Mouse (Mus musculus) olfactory bulb, adult 2 months (tissue): Measurements from ENCODE around the gene Nsmce4a.

Source experiments
- CTCF ChIP-seq: fragments of 200-500 bp; IDR thresholded peaks from 2 replicates; pipeline ENCODE4 v1.5.1; 2012; ENCODE audit warnings: low read depth, mild to moderate bottlenecking, low read length, moderate library complexity; ENCODE audit not compliant: insufficient read depth
- POLR2A ChIP-seq: fragments of 200-500 bp; IDR thresholded peaks from 2 replicates; pipeline ENCODE4 v1.6.1; 2012; ENCODE audit warnings: mild to moderate bottlenecking, low read depth, low read length, moderate library complexity; ENCODE audit not compliant: insufficient read depth

DNA sequence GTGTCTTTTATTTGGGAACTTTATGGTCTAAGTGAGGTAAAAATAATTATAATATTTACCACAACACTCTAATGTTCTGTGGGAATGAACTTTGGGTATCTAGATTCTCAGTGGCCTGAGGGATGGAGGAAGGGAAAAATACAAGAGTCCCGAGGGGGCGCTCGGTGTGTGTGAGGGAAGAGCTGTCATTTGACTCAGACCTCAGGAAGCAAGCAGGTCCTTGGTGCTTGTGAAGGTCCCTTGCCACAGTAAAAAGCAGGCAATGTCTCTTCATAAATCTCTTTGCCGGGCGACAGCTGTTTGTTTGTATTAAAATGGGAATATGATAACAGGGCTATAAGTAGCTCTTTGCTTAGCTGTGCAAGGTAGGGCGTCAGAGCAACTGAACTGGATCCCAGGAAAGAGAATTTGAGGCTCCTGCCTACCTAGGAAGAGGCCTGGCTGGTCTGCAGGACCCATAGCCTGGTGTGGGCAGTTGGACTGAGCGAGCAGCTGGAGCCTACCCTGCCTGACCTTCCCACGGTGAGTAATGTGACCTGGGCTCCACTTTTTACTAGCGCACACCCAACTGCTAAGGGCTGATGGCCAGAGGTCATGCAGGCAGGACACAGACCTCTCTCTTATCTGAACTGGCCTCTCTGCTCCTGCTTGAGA is 4.0 kb downstream of the Nsmce4a start:
- TF ChIP-seq CTCF (no peak), POLR2A (no peak)
